Mouse (Mus musculus): ENCODE data around the gene Fam181b.

Gene Fam181b

GRCm38 (mm10) chr7:93079785-93080730 is at the start of gene Fam181b:
Fam181b (plus strand) TSS chr7:93079865.
- DNase-seq (ENCODE audit: low spot score in 2 of 2), result peak; percentile 46 to 50

GRCm38 (mm10) chr7:93037763-93038471 is 41.7 kb upstream of the Fam181b start:
- no peak for DNase-seq (ENCODE audit: low spot score in 2 of 2)

GRCm38 (mm10) chr7:93038472-93038828 is 41.2 kb upstream of the Fam181b start:
- DNase-seq (ENCODE audit: low spot score in 2 of 2), result no peak

- no peak for DNase-seq (ENCODE audit: low spot score in 2 of 2)
Observed at GRCm38 (mm10) chr7:93039542-93039941, 40.1 kb upstream of the Fam181b start.

GRCm38 (mm10) chr7:93044359-93044758 is 35.3 kb upstream of the Fam181b start:
- DNase-seq (ENCODE audit: low spot score in 2 of 2), result no peak

GRCm38 (mm10) chr7:93044788-93045187 is 34.9 kb upstream of the Fam181b start:
- DNase-seq (ENCODE audit: low spot score in 2 of 2), result no peak

- no peak for DNase-seq (ENCODE audit: low spot score in 2 of 2)
Observed at GRCm38 (mm10) chr7:93060831-93061230, 18.8 kb upstream of the Fam181b start.

- DNase-seq (ENCODE audit: low spot score in 2 of 2), result no peak
Observed at GRCm38 (mm10) chr7:93061747-93062146, 17.9 kb upstream of the Fam181b start.

GRCm38 (mm10) chr7:93062189-93062588 is 17.5 kb upstream of the Fam181b start:
- peak in 1 of 2 experiments; percentile 11 for DNase-seq (ENCODE audit: low spot score in 2 of 2)

GRCm38 (mm10) chr7:93067464-93068015 is 12.1 kb upstream of the Fam181b start:
- no peak for DNase-seq (ENCODE audit: low spot score in 2 of 2)

GRCm38 (mm10) chr7:93076435-93076960 is 3.2 kb upstream of the Fam181b start:
- no peak for DNase-seq (ENCODE audit: low spot score in 2 of 2)

GRCm38 (mm10) chr7:93079420-93079784 is 263 bp upstream of the Fam181b start:
- no peak for DNase-seq (ENCODE audit: low spot score in 2 of 2)

- no peak for DNase-seq (ENCODE audit: low spot score in 2 of 2)
Observed at GRCm38 (mm10) chr7:93080731-93081430, 1.2 kb downstream of the Fam181b start.

- peak; percentile 60 to 78 for DNase-seq (ENCODE audit: low spot score in 2 of 2)
Observed at GRCm38 (mm10) chr7:93093371-93094058, 13.8 kb downstream of the Fam181b start.

GRCm38 (mm10) chr7:93095511-93095910 is 15.8 kb downstream of the Fam181b start:
- peak; percentile 62 to 79 for DNase-seq (ENCODE audit: low spot score in 2 of 2)

GRCm38 (mm10) chr7:93104776-93105340 is 25.2 kb downstream of the Fam181b start:
- no peak for DNase-seq (ENCODE audit: low spot score in 2 of 2)

GRCm38 (mm10) chr7:93110370-93110965 is 30.8 kb downstream of the Fam181b start:
- no peak for DNase-seq (ENCODE audit: low spot score in 2 of 2)

GRCm38 (mm10) chr7:93111056-93111455 is 31.4 kb downstream of the Fam181b start:
- no peak for DNase-seq (ENCODE audit: low spot score in 2 of 2)

GRCm38 (mm10) chr7:93117561-93117960 is 37.9 kb downstream of the Fam181b start:
- no peak for DNase-seq (ENCODE audit: low spot score in 2 of 2)

GRCm38 (mm10) chr7:93123936-93124335 is 44.3 kb downstream of the Fam181b start:
- no peak for DNase-seq (ENCODE audit: low spot score in 2 of 2)
